Mouse (Mus musculus) heart, embryonic 10.5 days (tissue): Measurements from ENCODE around the gene Rabgap1l. TPM values are rescaled to one million over a fixed set of nuclear protein-coding genes. Genes with fewer than 3 reads are reported as not detected.
"Not testable (repeated sequence)": the region's sequence is repeated elsewhere in the genome, so short reads cannot be mapped to it uniquely, and the experiment has no call there.

Source experiments
- DNase-seq: peaks from one replicate; pipeline ENCODE4 v3.0.0-alpha.2; 2017; ENCODE audit warnings: low spot score
- H3K27ac ChIP-seq: fragments of 300-500 bp; sonication (generic); 2 replicates; pipeline ENCODE4 v1.5.1; 2016; ENCODE audit warnings: mild to moderate bottlenecking
- H3K27me3 ChIP-seq: fragments of 300-500 bp; sonication (generic); 2 replicates; pipeline ENCODE4 v1.6.1; 2016; ENCODE audit warnings: mild to moderate bottlenecking; ENCODE audit not compliant: poor library complexity, insufficient read depth, severe bottlenecking
- H3K36me3 ChIP-seq: fragments of 300-500 bp; sonication (generic); 2 replicates; pipeline ENCODE4 v1.6.1; 2016; ENCODE audit warnings: mild to moderate bottlenecking, moderate library complexity
- H3K4me1 ChIP-seq: fragments of 300-500 bp; sonication (generic); 2 replicates; pipeline ENCODE4 v1.6.1; 2016; ENCODE audit warnings: mild to moderate bottlenecking
- H3K4me3 ChIP-seq: fragments of 300-500 bp; sonication (generic); 2 replicates; pipeline ENCODE4 v1.5.1; 2016; ENCODE audit warnings: mild to moderate bottlenecking, moderate library complexity
- H3K9me3 ChIP-seq: fragments of 300-500 bp; sonication (generic); 2 replicates; pipeline ENCODE4 v1.6.1; 2016; ENCODE audit warnings: mild to moderate bottlenecking, moderate library complexity
- WGBS: fragments of 180-500 bp; shearing (Covaris S2); methylation state at CpG from one replicate; pipeline ENCODE4 v1.1.7; 2016; 5-methylcytosine and 5-hydroxymethylcytosine counted together
- polyA plus RNA-seq: library from polyadenylated mRNA; unstranded; fragments of >200 nt; fragmentation: Nextera tagmentation; extraction: Ambion mirVana; gene quantifications from 2 replicates; pipeline ENCODE4 v1.2.1, GENCODE M21; 2016

Rabgap1l gene
- polyA plus RNA-seq, 1 experiment from 2014 or later, result 28.1 TPM

GRCm38 (mm10) chr1:160300704-160301103 is 492.3 kb downstream of the Rabgap1l start:
- Histone ChIP-seq H3K9me3 (no peaks in the 10 kb centered on the region), H3K4me3 (no peak overlapping the region), H3K27me3 (no peaks in the 10 kb centered on the region), H3K36me3 (no peaks in the 10 kb centered on the region), H3K27ac (no peak overlapping the region), H3K4me1 (peaks cover 7% of the 10 kb centered on the region; the same call in 1 of the 2 replicates)
- 79% methylated on average over 2 of the region's 2 CpGs for WGBS
- DNase-seq, result no peak

GRCm38 (mm10) chr1:160299979-160300378 is 493.0 kb downstream of the Rabgap1l start:
- no peaks in the 10 kb centered on the region for H3K27me3 ChIP-seq
- no peaks in the 10 kb centered on the region for H3K9me3 ChIP-seq
- H3K36me3 ChIP-seq, result no peaks in the 10 kb centered on the region
- peaks cover 7% of the 10 kb centered on the region; the same call in 1 of the 2 replicates for H3K4me1 ChIP-seq
- DNase-seq, result no peak
- no peak overlapping the region for H3K27ac ChIP-seq
- WGBS, result 73% methylated on average over 4 of the region's 4 CpGs
- no peak overlapping the region for H3K4me3 ChIP-seq

- no peaks in the 10 kb centered on the region for H3K9me3 ChIP-seq
- H3K4me1 ChIP-seq, result peaks cover 7% of the 10 kb centered on the region; the same call in 1 of the 2 replicates
- H3K27me3 ChIP-seq, result no peaks in the 10 kb centered on the region
- DNase-seq, result no peak
- no peak overlapping the region for H3K27ac ChIP-seq
- 73% methylated on average over 1 of the region's 1 CpGs for WGBS
- no peaks in the 10 kb centered on the region for H3K36me3 ChIP-seq
- no peak overlapping the region for H3K4me3 ChIP-seq
Observed at GRCm38 (mm10) chr1:160298893-160299292, 494.1 kb downstream of the Rabgap1l start.

DNA sequence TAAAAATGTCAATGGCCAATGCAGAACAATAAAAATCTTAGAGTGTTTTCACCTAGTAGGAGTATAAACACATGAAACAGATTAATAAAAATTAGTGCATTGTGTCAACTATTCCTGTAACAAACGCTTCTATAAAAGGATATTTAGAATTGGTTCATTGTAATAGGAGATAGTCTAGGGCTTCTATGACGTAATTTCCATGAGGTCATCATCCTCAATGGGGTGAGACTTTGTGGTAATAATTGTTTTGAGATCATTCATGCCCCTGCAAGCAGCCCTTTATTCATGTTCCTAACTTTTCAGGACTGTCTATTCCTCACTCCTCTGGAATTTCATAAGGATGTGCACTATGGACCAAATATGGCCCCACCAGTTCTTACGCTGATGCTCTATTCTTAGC is 495.3 kb downstream of the Rabgap1l start:
- Histone ChIP-seq H3K9me3 (no peaks in the 10 kb centered on the region), H3K4me3 (no peak overlapping the region), H3K36me3 (no peaks in the 10 kb centered on the region), H3K27ac (no peak overlapping the region), H3K4me1 (peaks cover 7% of the 10 kb centered on the region; the same call in 1 of the 2 replicates), H3K27me3 (no peaks in the 10 kb centered on the region)
- 87% methylated on average over 3 of the region's 3 CpGs for WGBS
- DNase-seq, result no peak

DNA sequence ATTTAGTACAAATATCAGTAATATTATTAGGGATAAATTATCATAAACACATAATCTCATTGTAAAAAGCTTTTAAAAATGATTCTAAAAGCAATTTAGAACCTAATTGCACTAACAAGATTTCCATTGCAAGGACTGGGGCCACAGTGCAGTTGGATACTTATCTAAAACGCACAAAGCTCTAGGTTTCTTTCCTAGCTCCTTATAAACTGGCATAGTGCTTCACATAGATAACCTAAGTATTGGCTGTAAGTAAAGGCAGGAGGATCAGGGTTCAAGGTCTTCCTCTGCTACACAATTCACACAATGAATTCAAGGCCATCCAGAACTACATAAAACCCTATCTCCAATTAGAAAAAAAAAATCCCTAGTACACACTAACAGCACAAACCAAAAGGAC is 497.7 kb downstream of the Rabgap1l start:
- 71% methylated on average over 1 of the region's 1 CpGs for WGBS

GRCm38 (mm10) chr1:160293488-160293887 is 499.5 kb downstream of the Rabgap1l start:
- H3K4me1 ChIP-seq, result 0 out of 2 replicates have a peak, but pooled peaks cover 2% of the 10 kb centered on the region

More for the DNA sequence above, 497.7 kb downstream of the Rabgap1l start:
- Histone ChIP-seq H3K27ac (no peak overlapping the region), H3K9me3 (no peaks in the 10 kb centered on the region), H3K4me1 (0 out of 2 replicates have a peak, but pooled peaks cover 3% of the 10 kb centered on the region), H3K4me3 (no peak overlapping the region), H3K36me3 (no peaks in the 10 kb centered on the region), H3K27me3 (no peaks in the 10 kb centered on the region)
- no peak for DNase-seq

DNA sequence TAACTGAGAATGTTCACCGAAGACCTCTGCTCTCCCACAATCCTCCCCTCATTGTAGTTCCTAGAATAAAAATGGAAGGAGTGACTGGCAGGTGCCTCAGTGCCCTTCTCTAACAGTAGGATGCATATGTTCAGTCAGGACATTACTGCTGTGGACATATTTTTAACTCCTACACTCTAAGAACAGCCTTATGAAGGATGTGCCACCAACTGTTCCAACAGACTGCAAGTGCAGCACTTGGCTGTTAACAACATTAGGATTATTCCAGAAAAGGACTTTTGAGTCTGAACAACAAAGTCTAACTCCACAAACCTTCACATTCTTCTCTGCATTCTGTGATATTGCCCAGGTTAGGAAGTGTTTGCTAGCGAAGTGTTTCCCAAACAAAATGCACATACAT is 501.0 kb downstream of the Rabgap1l start:
- DNase-seq, result no peak
- H3K9me3 ChIP-seq, result no peaks in the 10 kb centered on the region

More at GRCm38 (mm10) chr1:160293488-160293887, 499.5 kb downstream of the Rabgap1l start:
- no peak overlapping the region for H3K4me3 ChIP-seq
- DNase-seq, result no peak
- no peak overlapping the region for H3K27ac ChIP-seq
- H3K9me3 ChIP-seq, result no peaks in the 10 kb centered on the region
- H3K27me3 ChIP-seq, result no peaks in the 10 kb centered on the region
- WGBS, result 77% methylated on average over 3 of the region's 3 CpGs
- no peaks in the 10 kb centered on the region for H3K36me3 ChIP-seq

GRCm38 (mm10) chr1:160290242-160290641 is 502.8 kb downstream of the Rabgap1l start:
- Histone ChIP-seq H3K36me3 (no peaks in the 10 kb centered on the region), H3K4me1 (peaks cover 4% of the 10 kb centered on the region; the same call in 1 of the 2 replicates), H3K9me3 (no peaks in the 10 kb centered on the region), H3K27me3 (no peaks in the 10 kb centered on the region), H3K4me3 (no peak overlapping the region), H3K27ac (no peak overlapping the region)
- 71% methylated on average over 9 of the region's 9 CpGs for WGBS
- DNase-seq, result no peak

More for the DNA sequence above, 501.0 kb downstream of the Rabgap1l start:
- H3K4me3 ChIP-seq, result no peak overlapping the region
- peaks cover 3% of the 10 kb centered on the region; the same call in 1 of the 2 replicates for H3K4me1 ChIP-seq
- no peaks in the 10 kb centered on the region for H3K36me3 ChIP-seq
- H3K27me3 ChIP-seq, result no peaks in the 10 kb centered on the region
- 87% methylated on average over 2 of the region's 2 CpGs for WGBS
- no peak overlapping the region for H3K27ac ChIP-seq

GRCm38 (mm10) chr1:160287058-160287645 is 505.9 kb downstream of the Rabgap1l start:
- no peak overlapping the region for H3K4me3 ChIP-seq
- H3K36me3 ChIP-seq, result no peaks in the 10 kb centered on the region
- no peaks in the 10 kb centered on the region for H3K9me3 ChIP-seq
- H3K4me1 ChIP-seq, result peaks cover 4% of the 10 kb centered on the region; the same call in 1 of the 2 replicates
- WGBS, result 46% methylated on average over 5 of the region's 5 CpGs
- no peaks in the 10 kb centered on the region for H3K27me3 ChIP-seq
- no peak overlapping the region for H3K27ac ChIP-seq
- no peak for DNase-seq

DNA sequence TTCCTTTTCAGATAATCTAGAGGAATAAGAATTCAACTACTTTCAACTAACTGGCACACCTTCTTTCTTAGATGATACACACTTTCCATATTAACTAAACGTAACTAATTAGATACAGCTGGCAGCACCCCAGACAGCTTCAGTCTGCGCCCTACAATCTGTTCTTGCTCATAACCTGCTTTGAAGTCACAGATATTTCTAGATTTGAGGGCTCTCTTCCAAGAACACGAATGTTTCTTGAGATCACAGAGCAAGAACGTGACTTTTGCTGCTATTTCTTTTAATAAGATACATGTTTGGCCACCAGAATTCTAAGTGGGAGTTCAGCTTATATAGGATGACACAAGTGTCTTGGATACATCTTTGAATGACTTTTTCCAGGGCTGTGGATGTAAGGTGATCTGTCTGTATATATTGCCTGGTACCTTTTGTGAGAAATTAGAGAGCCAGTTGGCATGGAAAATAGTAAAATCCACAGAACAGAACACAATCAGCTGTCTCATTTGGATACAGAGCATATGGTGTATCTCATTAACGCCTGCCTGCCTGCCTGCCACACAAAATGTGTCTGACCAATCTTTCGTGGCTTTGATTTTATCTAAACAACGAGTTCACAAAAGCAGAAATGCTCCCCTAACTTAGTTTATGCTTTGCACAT is 506.5 kb downstream of the Rabgap1l start:
- no peaks in the 10 kb centered on the region for H3K9me3 ChIP-seq
- H3K36me3 ChIP-seq, result no peaks in the 10 kb centered on the region
- no peak overlapping the region for H3K4me3 ChIP-seq
- no peaks in the 10 kb centered on the region for H3K27me3 ChIP-seq
- 58% methylated on average over 7 of the region's 7 CpGs for WGBS
- no peak overlapping the region for H3K27ac ChIP-seq
- DNase-seq, result no peak
- peaks cover 4% of the 10 kb centered on the region; the same call in 1 of the 2 replicates for H3K4me1 ChIP-seq

- no peak for DNase-seq
- Histone ChIP-seq H3K27ac (no peak overlapping the region), H3K4me3 (no peak overlapping the region), H3K27me3 (no peaks in the 10 kb centered on the region), H3K9me3 (no peaks in the 10 kb centered on the region), H3K4me1 (peaks cover 4% of the 10 kb centered on the region; the same call in 1 of the 2 replicates), H3K36me3 (no peaks in the 10 kb centered on the region)
- 59% methylated on average over 4 of the region's 4 CpGs for WGBS
Observed at GRCm38 (mm10) chr1:160284241-160284640, 508.8 kb downstream of the Rabgap1l start.

DNA sequence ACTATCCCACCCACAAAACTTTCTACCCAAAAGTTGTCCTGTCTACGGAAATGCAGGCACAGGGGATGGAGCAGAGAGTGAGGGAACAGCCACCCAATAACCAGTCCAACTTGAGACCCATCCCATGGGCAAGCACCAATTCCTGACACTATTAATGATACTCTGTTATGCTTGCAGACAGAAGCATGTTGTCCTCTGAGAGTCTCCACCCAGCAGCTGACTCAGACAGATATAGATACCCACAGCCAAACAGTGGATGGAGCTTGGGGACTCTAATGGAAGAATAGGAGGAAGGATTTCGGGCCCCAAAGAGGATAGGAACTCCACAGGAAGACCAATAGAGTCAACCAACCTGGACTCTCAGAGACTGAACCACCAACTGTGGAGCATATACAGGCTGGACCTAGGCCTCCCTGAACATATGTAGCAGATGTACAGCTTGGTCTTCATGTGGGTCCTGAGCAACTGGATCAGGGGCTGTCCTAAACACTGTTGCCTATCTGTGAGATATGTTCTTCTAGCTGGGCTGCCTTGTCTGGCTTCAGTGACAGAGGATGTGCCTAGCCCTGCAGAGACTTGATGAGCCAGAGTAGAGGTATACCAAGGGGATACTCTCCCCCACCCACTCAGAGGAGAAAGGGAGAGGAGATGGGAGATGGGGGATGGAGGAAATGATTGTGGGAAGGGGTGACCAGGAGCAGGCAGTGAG is 510.7 kb downstream of the Rabgap1l start:
- WGBS, result 89% methylated on average over 2 of the region's 2 CpGs
- not testable (repeated sequence) for H3K27me3 ChIP-seq

More for the DNA sequence above, 510.7 kb downstream of the Rabgap1l start:
- not testable (repeated sequence) for H3K27ac ChIP-seq, H3K4me3 ChIP-seq, H3K9me3 ChIP-seq, DNase-seq, H3K4me1 ChIP-seq, H3K36me3 ChIP-seq
